Mouse (Mus musculus) spleen, adult 18-20 months (tissue): ENCODE measurements around the gene Ccdc91.

Experiments used
- DNase-seq, 2 experiments: peaks; one replicate each; pipeline ENCODE4 v3.0.0; 2022; ENCODE audit warnings: mixed read lengths in 2 of 2

The Ccdc91 gene

DNA sequence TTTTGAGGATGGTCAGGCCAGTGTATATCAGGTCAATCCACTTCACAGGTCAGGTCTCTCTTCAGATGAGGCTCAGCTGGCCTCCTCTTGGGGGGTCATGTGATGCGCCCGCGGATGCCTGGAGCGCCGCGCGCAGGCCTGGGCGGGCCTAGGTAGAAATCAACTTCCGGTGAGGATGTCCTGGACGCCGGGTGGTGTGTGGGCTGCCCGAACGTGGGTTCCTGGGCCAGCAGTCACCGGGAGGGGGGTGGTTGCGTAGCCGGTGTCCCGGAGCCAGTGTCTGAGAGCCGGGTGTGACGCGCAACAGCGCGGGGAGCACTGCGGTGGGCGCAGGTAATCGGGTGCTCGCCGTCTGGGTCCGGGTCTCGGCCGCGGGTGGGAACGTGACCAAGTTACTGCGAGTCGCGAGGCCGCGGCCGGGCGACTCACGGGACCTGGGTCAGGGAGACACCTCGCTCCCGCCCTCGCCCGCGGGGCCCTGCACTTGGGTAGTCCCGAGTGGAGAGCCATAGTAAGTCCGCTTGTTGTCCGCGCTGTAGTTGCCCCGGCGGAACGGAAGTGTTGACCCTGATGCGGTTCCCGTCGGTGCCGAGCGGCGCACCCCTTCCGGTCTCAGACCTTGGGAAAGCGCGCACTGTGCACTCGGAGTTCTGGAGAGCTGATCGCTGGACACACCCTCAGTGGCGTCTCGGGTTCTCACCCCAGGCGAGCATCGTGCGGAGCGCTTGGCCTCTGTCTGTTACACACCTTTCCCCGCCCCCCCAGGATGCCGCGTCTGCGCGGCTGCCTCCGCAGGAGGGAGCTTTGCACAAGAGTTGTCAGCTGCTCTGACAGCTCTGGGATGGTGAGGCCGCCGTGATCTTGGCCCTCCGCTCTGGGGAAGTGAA is at the start of gene Ccdc91:
Ccdc91 (plus strand) TSS at position 102 of the 887 bp plus-strand sequence.
- peak; percentile 73 to 87 for DNase-seq

- DNase-seq = no peak
Measured at GRCm38 (mm10) chr6:147426927-147427487, 48.6 kb upstream of the Ccdc91 start.

DNA sequence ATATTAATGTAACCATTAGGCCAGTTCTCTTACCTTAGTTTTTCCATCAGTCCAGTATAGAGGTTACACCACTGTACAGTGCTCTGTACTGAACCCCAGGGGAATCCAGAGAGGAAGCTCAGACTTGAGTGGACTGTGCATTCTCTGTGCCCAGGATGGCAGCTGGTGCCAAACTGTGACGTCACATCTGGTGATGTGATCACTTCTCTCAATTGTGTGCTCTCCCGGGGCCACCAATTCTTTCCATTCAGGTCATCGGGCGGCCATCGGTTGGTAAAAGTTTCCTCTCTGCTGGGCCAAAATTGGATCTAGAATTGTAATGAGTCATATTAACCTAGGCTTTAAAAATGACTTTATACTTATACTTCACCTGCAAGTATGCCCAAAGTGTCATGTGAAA is 19.9 kb upstream of the Ccdc91 start:
- no peak for DNase-seq

- DNase-seq = no peak
Measured at GRCm38 (mm10) chr6:147458637-147459301, 16.9 kb upstream of the Ccdc91 start.

DNA sequence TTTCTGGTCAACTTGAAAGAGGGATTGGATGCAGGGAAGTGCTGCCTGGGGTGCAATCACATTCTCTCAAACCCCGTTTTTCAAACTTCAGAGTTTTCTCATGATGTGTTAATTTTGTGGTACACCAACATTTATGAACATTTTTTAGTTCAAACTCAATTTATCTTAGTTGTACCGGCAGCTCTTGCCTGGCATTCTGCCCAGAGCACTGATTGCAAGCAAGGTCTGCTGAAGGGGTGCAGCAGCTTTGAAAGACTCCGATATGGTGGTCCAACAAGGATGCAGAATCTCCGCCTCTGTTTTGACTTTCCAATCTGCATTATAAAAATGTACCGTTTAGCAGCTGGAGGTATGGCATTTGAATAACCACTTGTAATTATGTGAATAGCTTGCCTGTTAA is 5.6 kb upstream of the Ccdc91 start:
- no peak for DNase-seq

GRCm38 (mm10) chr6:147481141-147481540 is 5.5 kb downstream of the Ccdc91 start:
- no peak for DNase-seq

DNA sequence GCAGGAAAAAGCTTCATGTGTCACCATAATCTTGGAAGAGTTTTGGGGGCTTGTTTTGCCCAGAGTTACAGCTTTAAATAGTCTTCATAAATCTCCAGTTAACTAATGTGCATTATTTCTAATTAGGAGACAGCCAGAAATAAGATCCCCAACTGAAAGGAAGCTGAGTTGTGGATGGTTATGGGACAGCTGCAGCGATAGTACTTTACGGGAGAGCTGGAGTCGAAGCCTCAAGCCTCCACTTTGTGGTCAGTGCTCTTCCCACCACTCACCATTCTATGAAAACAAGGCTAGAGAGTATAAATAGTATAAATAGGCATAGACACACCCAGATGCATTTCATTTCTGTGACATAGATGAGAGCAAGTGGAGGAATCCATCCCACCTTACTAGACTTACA is 14.5 kb downstream of the Ccdc91 start:
- no peak for DNase-seq

DNA sequence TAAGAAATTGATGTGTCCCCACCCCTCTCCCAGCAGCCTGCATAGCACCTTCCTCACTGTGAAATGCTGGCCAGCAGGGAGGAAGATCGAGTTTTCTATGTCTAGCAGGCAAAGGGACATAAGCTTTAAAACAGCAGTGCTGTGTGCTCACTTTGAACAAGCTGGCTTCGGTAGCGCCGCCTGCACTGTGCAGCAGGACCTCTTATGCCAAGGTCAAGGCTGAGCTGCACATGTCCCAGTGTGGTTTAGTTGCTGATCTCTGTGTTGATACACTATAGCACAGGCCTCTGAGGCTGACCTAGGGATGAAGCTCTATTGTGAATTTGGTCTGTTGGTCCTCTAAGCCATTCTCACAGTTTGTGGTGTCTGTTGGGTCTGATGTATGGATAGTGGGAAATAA is 16.9 kb downstream of the Ccdc91 start:
- no peak for DNase-seq

GRCm38 (mm10) chr6:147501439-147501838 is 25.8 kb downstream of the Ccdc91 start:
- no peak for DNase-seq

DNA sequence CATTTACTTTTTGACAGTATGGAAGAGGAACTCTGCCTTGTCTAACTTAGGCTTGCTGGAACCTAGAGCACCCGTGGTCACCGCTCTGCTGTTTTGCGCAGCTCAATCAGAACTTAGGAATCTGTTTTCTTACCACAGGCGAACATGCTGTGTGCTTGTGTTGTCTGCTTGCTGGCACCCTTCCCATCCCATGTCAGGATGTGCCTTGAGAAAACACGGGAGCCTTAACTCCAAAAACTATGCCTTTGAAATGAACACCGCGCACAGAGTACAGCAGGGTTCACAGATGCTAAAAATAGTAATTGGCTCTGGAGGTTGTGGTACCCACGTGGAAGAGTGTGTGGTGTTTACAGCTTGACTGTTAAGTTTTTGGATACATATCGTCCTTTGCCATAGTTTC is 30.4 kb downstream of the Ccdc91 start:
- no peak for DNase-seq

- no peak for DNase-seq
Measured at GRCm38 (mm10) chr6:147506496-147506895, 30.9 kb downstream of the Ccdc91 start.

DNA sequence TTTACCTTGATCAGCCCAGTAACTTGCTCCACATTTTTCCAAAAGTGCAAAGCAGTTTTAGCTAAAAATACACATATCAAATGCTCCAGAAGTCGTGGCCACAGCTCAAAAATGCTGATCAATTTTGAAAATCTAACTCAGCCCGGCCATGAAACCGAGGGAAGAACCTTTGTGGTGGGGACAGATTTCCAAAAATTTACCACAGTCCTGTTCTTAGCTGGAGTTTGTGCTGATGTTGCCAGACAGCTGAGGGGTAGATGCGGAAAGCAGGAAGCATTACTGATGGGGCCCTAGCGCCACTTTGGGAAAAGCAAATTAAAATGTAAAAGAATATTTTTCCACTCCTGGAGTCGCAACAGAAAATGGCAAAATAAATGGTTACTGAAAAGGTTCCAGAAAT is 31.6 kb downstream of the Ccdc91 start:
- no peak for DNase-seq

- no peak for DNase-seq
Measured at GRCm38 (mm10) chr6:147510516-147510915, 34.9 kb downstream of the Ccdc91 start.

- no peak for DNase-seq
Measured at GRCm38 (mm10) chr6:147517909-147518308, 42.3 kb downstream of the Ccdc91 start.

- DNase-seq = no peak
Measured at GRCm38 (mm10) chr6:147525236-147525635, 49.6 kb downstream of the Ccdc91 start.

- DNase-seq = no peak
Measured at GRCm38 (mm10) chr6:147534971-147535370, 59.3 kb downstream of the Ccdc91 start.

- DNase-seq = no peak
Measured at GRCm38 (mm10) chr6:147538236-147538635, 62.6 kb downstream of the Ccdc91 start.

GRCm38 (mm10) chr6:147539056-147539600 is 63.5 kb downstream of the Ccdc91 start:
- DNase-seq = no peak

GRCm38 (mm10) chr6:147540942-147541341 is 65.3 kb downstream of the Ccdc91 start:
- no peak for DNase-seq

DNA sequence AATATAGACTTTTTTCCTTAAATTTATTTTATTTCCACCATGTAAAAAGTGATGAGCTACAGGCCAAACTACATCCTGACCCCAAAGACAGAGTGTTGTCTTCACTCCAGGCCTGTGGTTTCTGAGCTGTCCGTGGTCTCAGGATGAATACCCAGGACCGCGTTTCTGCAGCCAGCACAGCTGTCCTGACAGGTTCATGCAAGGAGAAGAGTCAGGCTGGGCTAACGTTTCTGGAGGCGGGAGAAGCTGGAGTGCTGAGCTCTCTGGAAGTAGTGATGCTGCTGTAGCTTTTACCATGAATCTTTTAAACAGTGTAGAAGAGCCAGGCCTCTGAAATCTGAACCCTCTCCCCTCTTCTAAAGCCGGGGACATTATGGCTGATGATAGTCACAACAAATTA is 80.0 kb downstream of the Ccdc91 start:
- DNase-seq = no peak

DNA sequence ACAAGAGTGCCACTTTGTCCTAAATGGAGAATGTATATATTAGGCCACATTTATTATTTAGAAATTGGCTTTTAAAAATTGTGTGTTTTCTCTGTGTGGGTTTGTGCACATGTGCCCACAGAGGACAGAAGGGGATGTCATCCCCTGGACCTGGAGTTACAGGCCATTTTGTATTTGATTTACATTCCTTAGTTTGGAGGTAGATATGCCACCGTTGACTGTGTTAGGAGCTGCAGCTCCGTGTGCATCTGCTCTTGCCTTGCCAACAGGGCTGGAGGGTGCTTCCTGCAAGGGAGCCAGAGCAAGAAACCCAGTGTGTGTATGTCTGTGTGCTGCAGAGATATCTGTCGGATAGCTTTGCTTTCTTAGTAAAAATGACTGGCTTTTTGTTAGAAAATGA is 83.7 kb downstream of the Ccdc91 start:
- no peak for DNase-seq

GRCm38 (mm10) chr6:147560436-147560835 is 84.8 kb downstream of the Ccdc91 start:
- no peak for DNase-seq

GRCm38 (mm10) chr6:147569246-147569645 is 93.6 kb downstream of the Ccdc91 start:
- no peak for DNase-seq

- no peak for DNase-seq
Measured at GRCm38 (mm10) chr6:147573137-147573536, 97.5 kb downstream of the Ccdc91 start.
